Mouse (Mus musculus): ENCODE measurements around the gene Brinp1.

The Brinp1 gene

GRCm38 (mm10) chr4:68954322-68954901 lies at the start of gene Brinp1:
Brinp1 (minus strand) TSS chr4:68954397.
- DNase-seq (ENCODE audit: low read depth, low spot score): peak; percentile 84

DNA sequence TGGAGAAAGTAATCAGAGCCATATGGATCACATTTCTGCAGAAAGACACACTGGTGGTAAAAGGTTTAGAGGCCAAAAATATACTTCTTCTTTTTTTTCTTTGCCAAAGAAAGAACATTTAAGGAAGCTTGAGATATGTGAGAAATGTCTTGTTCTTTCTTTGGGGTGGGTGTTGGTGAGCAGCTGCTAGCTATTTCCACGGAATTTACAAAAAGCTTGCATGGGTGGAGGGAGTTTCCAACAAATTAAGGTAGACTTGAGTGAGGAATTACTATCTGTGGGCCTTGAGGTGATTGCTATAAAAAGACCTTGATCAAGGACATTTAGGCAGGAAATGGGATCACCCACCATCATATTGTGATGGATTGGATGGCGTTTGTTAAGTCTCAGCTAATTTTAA lies 3.1 kb upstream of the Brinp1 start:
- no peak for DNase-seq (ENCODE audit: low read depth, low spot score)

GRCm38 (mm10) chr4:68955621-68956020 lies 1.4 kb upstream of the Brinp1 start:
- peak; percentile 65 for DNase-seq (ENCODE audit: low read depth, low spot score)

DNA sequence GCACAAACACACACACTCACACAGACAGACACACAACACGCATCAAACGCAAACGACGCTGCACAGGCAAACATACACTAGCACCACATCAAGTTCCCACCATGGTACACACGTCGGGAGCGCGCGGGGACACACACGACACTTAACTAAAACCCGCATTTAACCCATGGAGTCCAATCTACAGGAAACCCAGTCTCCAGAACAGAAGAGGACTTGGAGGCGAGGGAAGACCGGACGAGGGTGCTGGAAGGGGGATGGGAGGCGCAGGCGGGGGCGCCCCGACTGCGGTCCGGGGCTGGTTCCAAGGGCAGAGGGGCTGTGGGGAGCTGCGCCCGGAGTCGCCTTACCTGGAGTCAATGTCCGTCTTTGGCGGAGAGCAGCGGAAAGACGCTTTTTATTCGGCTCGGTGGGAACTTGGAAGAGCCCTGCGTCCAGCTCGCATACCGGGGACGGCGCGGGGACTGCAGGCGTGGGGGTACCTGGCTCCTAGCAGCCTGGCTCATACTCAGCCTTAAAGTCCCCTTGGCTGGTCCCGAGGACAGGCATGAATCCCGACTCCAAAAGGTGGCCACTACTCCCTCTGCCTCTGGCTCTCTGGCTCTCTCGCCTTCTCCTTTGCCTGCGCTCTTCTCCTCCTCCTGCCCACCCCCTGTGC lies 403 bp downstream of the Brinp1 start:
- peak; percentile 12 for DNase-seq (ENCODE audit: low read depth, low spot score)

DNA sequence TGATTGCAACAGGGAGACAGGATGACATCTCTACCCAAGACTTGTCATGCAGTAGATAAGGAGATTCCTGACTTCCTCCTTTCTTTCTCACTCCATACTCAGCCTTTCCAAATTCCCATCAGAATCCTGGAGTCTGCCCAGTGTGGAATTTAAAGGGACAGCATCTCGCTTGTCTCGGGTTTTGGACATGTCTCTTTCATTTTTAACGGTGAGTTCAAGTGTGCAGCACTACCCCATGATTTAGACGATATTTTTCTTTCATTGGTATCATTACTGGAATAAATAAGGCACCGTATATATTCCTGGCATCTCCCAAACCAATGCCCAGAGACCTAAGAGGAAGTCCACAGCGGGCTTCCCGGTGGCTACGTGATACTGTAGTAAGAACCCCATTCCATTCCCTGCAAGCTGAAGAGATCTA lies 1.1 kb downstream of the Brinp1 start:
- DNase-seq (ENCODE audit: low read depth, low spot score): no peak

DNA sequence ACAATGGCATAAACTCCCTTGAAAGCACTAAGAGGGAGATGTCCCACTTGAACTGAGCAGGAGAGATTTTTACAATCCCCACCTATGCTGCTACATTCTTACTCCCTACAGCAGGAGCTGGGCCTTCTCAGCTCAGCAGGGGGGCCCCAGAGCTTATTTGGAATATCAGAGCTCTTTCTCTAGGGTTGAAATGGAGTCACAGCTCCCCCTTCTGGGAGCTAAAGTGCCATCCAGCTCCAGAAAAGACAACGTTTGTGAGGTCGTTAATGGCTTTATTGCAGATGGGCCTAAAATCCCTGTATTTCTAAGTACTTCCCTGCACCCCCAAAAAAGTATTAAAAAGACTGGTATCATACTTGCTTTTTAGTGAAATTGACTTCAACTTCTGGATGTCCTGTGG lies 3.6 kb downstream of the Brinp1 start:
- peak; percentile 83 for DNase-seq (ENCODE audit: low read depth, low spot score)

GRCm38 (mm10) chr4:68942938-68943337 lies 11.3 kb downstream of the Brinp1 start:
- DNase-seq (ENCODE audit: low read depth, low spot score): no peak

- no peak for DNase-seq (ENCODE audit: low read depth, low spot score)
Measured at GRCm38 (mm10) chr4:68930022-68930421, 24.2 kb downstream of the Brinp1 start.

GRCm38 (mm10) chr4:68926091-68926490 lies 28.1 kb downstream of the Brinp1 start:
- DNase-seq (ENCODE audit: low read depth, low spot score): no peak

GRCm38 (mm10) chr4:68922944-68923343 lies 31.3 kb downstream of the Brinp1 start:
- no peak for DNase-seq (ENCODE audit: low read depth, low spot score)

GRCm38 (mm10) chr4:68922504-68922903 lies 31.7 kb downstream of the Brinp1 start:
- DNase-seq (ENCODE audit: low read depth, low spot score): no peak

- DNase-seq (ENCODE audit: low read depth, low spot score): no peak
Measured at GRCm38 (mm10) chr4:68920127-68920526, 34.1 kb downstream of the Brinp1 start.

DNA sequence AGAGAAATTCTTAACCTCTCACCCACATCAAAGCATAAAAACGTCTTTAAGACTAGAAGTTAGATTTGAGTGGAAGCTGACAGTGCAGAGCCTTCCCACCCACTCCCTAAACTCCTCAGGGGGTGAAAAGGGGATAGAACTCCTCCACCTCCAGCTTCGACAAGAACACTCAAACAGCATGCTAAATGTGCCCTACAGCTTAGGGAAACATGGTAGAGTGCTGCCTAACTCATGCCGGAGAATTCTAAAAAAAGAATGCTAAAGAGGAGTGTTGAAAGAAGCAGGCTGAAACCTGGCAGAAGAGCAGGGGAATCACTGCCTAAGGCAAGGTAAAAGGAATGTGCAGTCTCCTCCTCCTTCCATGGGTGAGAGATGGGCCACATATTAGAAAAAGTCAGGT lies 43.3 kb downstream of the Brinp1 start:
- no peak for DNase-seq (ENCODE audit: low read depth, low spot score)

GRCm38 (mm10) chr4:68906417-68907210 lies 47.6 kb downstream of the Brinp1 start:
- DNase-seq (ENCODE audit: low read depth, low spot score): no peak

DNA sequence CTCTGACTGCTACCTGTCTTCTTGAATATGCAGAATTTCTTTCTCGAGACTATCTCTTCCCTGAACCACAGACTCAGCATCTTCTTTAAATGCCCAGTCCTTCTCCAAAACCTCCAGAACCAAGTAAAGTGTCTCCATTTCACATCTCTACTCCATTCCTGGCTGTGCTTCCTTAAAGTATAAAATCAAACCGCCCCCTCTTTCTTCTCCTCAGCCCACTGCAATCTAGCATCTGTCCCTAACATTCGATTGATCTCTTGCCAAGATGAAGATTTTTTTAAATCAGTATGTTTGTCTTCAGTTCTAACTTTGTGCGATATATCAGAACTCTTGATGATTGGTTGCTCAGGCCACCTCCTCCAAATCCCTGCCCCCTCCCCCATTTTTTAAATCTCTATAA lies 63.7 kb downstream of the Brinp1 start:
- DNase-seq (ENCODE audit: low read depth, low spot score): no peak

GRCm38 (mm10) chr4:68886276-68886675 lies 67.9 kb downstream of the Brinp1 start:
- no peak for DNase-seq (ENCODE audit: low read depth, low spot score)

DNA sequence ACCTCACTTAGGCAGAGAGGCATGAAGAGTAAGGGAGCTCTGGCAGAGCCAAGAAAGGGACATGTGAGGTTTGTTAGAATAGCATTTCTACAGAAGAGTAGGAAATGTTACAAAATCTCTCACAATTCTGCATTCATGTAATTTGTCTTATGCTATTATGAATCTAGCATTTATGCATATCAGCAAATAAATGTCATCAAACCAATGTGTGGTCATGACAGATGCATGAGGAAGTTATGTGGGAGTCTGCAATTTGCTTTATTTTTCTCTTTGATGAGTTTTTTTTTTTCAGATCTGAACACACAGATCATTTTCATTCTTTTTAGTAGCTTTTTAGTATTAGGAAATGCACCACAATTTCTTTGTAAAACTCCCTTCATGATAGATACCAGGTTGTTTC lies 82.2 kb downstream of the Brinp1 start:
- DNase-seq (ENCODE audit: low read depth, low spot score): no peak

- no peak for DNase-seq (ENCODE audit: low read depth, low spot score)
Measured at GRCm38 (mm10) chr4:68865135-68865767, 88.9 kb downstream of the Brinp1 start.

DNA sequence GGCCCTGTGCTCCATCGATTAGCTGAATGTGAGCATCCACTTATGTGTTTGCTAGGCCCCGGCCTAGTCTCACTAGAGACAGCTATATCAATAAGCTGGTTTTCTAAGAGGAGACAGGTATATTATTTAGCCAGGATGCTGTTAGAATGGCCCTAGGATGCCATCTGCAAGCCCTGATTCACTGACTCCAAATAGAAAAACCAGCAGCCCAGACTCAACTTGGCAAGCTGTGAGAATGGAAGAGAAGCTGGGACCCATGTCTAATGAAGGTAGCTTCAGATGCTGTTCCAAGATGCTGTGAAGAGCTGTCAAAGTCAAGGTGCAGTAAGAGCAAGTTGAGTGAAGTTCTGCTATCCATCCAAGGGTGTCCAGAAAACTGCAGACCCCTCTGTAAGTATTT lies 89.5 kb downstream of the Brinp1 start:
- DNase-seq (ENCODE audit: low read depth, low spot score): no peak

- DNase-seq (ENCODE audit: low read depth, low spot score): no peak
Measured at GRCm38 (mm10) chr4:68856868-68857267, 97.3 kb downstream of the Brinp1 start.

DNA sequence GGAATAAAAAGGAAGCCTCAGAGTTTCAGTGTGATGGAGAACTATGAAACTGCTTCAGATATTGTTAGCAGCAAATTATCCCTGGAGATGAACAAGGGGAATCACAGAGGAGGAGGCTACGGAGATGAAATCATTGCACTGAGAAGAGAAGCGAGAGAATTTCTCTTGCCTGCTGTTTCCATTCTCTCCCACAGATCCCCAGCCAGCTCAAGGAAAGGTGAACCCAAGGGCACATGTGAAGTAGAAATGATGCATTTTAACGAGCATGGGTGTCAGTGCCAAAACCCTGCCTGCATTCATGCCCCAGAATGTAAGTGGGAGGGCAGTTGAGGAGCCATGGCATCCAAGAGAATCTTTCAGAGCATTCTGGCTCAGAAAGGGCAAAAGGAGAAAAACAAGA lies 104.5 kb downstream of the Brinp1 start:
- no peak for DNase-seq (ENCODE audit: low read depth, low spot score)

DNA sequence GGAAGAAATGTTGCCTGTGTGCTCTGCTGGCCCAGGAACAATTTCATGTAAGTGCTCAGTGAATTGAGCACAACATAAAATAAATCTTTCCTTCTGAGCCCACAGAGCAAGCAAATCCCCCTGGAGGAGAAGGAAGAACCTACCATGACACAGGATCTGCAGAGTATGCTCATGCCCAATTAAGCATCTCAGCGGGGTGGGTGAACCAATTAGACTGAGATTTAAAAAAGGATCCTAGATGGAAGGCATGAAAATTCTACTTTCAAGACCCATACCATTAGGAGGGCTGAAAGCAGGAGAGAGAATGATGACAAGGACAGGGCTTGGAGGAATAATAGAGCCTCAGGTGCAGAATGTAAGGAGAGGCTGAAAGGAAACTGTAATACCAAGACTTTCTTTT lies 107.2 kb downstream of the Brinp1 start:
- DNase-seq (ENCODE audit: low read depth, low spot score): no peak
